Mouse (Mus musculus): ENCODE measurements around the gene Cxcl17.

- no peak for TF ChIP-seq CTCF (IDR thresholded peaks at IDR 0.05; ENCODE audit: low read depth, low read length)
- TF ChIP-seq POLR2A (IDR thresholded peaks at IDR 0.05; ENCODE audit: extremely low read depth, insufficient read depth, low read length), result no peak
These were observed 7.3 kb upstream of the Cxcl17 start for GRCm38 (mm10) chr7:25419943-25420342.
